Mouse (Mus musculus) liver, postnatal 0 days (tissue): ENCODE measurements around the gene Nudcd2. TPM values are rescaled to one million over a fixed set of nuclear protein-coding genes. Genes with fewer than 3 reads are reported as not detected.

ENCODE experiments used
- ATAC-seq: fragments of 200-750 bp; cut with Nextera tagmentation; 2 replicates; pipeline ENCODE4 v1.8.0; 2017; ENCODE audit warnings: mild to moderate bottlenecking, moderate library complexity
- DNase-seq: peaks from one replicate; pipeline ENCODE4 v3.0.0-alpha.2; 2016
- H3K27ac ChIP-seq: fragments of 300-500 bp; sonication (generic); 2 replicates; pipeline ENCODE4 v1.5.1; 2014; ENCODE audit warnings: antibody characterized with exemption, moderate library complexity, mild to moderate bottlenecking, low read depth
- H3K27me3 ChIP-seq: fragments of 300-500 bp; sonication (generic); 2 replicates; pipeline ENCODE4 v1.6.1; 2014; ENCODE audit warnings: low read length, control low read depth, mixed read lengths; ENCODE audit not compliant: insufficient read depth
- H3K36me3 ChIP-seq: fragments of 300-500 bp; sonication (generic); replicated peaks from 2 replicates; pipeline ENCODE4 v1.6.1; 2014; ENCODE audit warnings: mild to moderate bottlenecking, control low read depth, low read length, moderate library complexity, mixed read lengths; ENCODE audit not compliant: insufficient read depth
- H3K4me1 ChIP-seq: fragments of 300-500 bp; sonication (generic); 2 replicates; pipeline ENCODE4 v1.6.1; 2014; ENCODE audit warnings: antibody characterized with exemption, mild to moderate bottlenecking, control low read depth; ENCODE audit not compliant: insufficient read depth
- H3K4me2 ChIP-seq: fragments of 300-500 bp; sonication (generic); 2 replicates; pipeline ENCODE4 v1.6.1; 2014; ENCODE audit warnings: low read depth, mild to moderate bottlenecking, low read length, moderate library complexity, mixed read lengths
- H3K4me3 ChIP-seq: fragments of 300-500 bp; sonication (generic); 2 replicates; pipeline ENCODE4 v1.5.1; 2014; ENCODE audit warnings: low read depth, low read length
- H3K9ac ChIP-seq: fragments of 300-500 bp; sonication (generic); replicated peaks from 2 replicates; pipeline ENCODE4 v1.6.1; 2014; ENCODE audit warnings: mild to moderate bottlenecking, moderate library complexity
- H3K9me3 ChIP-seq: fragments of 300-500 bp; sonication (generic); 2 replicates; pipeline ENCODE4 v1.6.1; 2016; ENCODE audit warnings: mild to moderate bottlenecking, control low read depth, low read length, mixed read lengths
- CTCF ChIP-seq: sonication (generic); IDR thresholded peaks from 2 replicates; pipeline ENCODE4 v1.5.1; 2016; ENCODE audit warnings: antibody characterized with exemption, low read depth
- EP300 ChIP-seq: IDR thresholded peaks from 2 replicates; pipeline ENCODE4 v1.6.1; 2016; ENCODE audit warnings: antibody characterized with exemption, low read depth, mild to moderate bottlenecking
- WGBS: fragments of 180-500 bp; shearing (Covaris S2); extraction: QIAGEN DNeasy Blood & Tissue Kit; methylation state at CpG from one replicate; pipeline ENCODE4 v1.1.7; 2014; ENCODE audit not compliant: insufficient replicate concordance; 5-methylcytosine and 5-hydroxymethylcytosine counted together
- polyA plus RNA-seq: library from polyadenylated mRNA; unstranded; fragments of >200 nt; fragmentation: Nextera tagmentation; extraction: Ambion mirVana; gene quantifications from 2 replicates; pipeline ENCODE4 v1.2.1, GENCODE M21; 2015

Nudcd2 gene
- polyA plus RNA-seq, 1 experiment from 2014 or later: 70.1 TPM

DNA sequence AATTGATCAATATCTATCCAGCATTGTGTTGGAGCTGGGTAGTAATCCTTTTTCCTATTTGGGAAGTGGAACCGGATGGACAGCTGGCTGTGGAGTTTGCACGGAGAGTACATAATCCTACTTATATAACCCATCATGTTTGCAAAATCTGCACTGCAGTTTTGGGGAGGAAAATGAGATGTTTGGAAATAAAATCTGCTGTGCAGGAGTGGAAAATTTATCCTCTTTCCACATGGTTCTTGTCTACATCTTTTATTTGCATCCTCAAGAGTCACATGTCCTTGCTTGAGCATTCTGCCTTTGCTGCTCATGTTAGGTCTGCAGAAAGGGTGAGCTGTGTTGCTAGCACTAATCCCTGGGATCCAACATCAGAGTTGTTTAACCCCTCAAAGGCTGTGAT, 53.4 kb downstream of the Nudcd2 start:
- TF ChIP-seq EP300 (no peak), CTCF (no peak)
- 81% methylated on average over 2 of the region's 2 CpGs for WGBS
- Histone ChIP-seq H3K4me3 (no peak overlapping the region), H3K27ac (no peak overlapping the region), H3K27me3 (no peaks in the 10 kb centered on the region), H3K4me2 (no peak overlapping the region), H3K4me1 (no peaks in the 10 kb centered on the region), H3K36me3 (no peaks in the 10 kb centered on the region), H3K9me3 (no peaks in the 10 kb centered on the region), H3K9ac (no peak overlapping the region)
- DNase-seq: no peak
- no peak for ATAC-seq

Other genes with a start within 250 kb of the Nudcd2 start
- gene Mat2b, start 38.5 kb upstream of the Nudcd2 start, polyA plus RNA-seq: 46.4 and 50.3 TPM in 2 replicates
- gene Hmmr, start 245 bp upstream of the Nudcd2 start, polyA plus RNA-seq: 16.5 and 21.8 TPM in 2 replicates
- 11.3 and 11.7 TPM in 2 replicates for gene Ccng1, start 21.6 kb downstream of the Nudcd2 start, polyA plus RNA-seq